Mouse (Mus musculus) bone marrow, adult 2 months (tissue): ENCODE results near the gene Trim41. TPM values are rescaled to one million over a fixed set of nuclear protein-coding genes. Genes with fewer than 3 reads are reported as not detected.

Source experiments
- H3K27ac ChIP-seq: fragments of 200-500 bp; 2 replicates; pipeline ENCODE4 v1.5.1; 2012; ENCODE audit warnings: low read depth, mild to moderate bottlenecking, control low read depth, inconsistent platforms, low read length; ENCODE audit not compliant: control insufficient read depth, poor library complexity, insufficient read depth
- H3K4me1 ChIP-seq: fragments of 200-500 bp; 2 replicates; pipeline ENCODE4 v1.6.1; 2011; ENCODE audit warnings: low read length; ENCODE audit not compliant: control insufficient read depth, insufficient read depth
- H3K4me3 ChIP-seq: fragments of 200-500 bp; replicated peaks from 2 replicates; pipeline ENCODE3; 2011; ENCODE audit warnings: mild to moderate bottlenecking, low read depth, low read length, control low read depth; ENCODE audit not compliant: control insufficient read depth
- CTCF ChIP-seq: fragments of 200-500 bp; IDR thresholded peaks from 2 replicates; pipeline ENCODE4 v1.5.1; 2011; ENCODE audit warnings: low read length, control low read depth; ENCODE audit not compliant: control insufficient read depth, insufficient read depth
- POLR2A ChIP-seq: fragments of 200-500 bp; IDR thresholded peaks from 2 replicates; pipeline ENCODE4 v1.6.1; 2011; ENCODE audit warnings: low read depth, mild to moderate bottlenecking, control low read depth, low read length, borderline replicate concordance; ENCODE audit not compliant: control insufficient read depth
- WGBS: fragments of 180-500 bp; shearing (Covaris S2); methylation state at CpG from one replicate; pipeline ENCODE4 v1.1.7; 2018; 5-methylcytosine and 5-hydroxymethylcytosine counted together
- polyA plus RNA-seq: library from polyadenylated mRNA; stranded (reverse); fragments of >200 nt; gene quantifications from 2 replicates; pipeline ENCODE4 v1.2.4, GENCODE M21; 2011; ENCODE audit warnings: low replicate concordance; ENCODE audit not compliant: missing spikeins, insufficient read depth, insufficient read length

Trim41 gene
- polyA plus RNA-seq, 1 experiment, result 51.0 TPM

- TF ChIP-seq CTCF, result no peak
- TF ChIP-seq POLR2A, result no peak
- 85% methylated on average over 9 of the region's 9 CpGs for WGBS
- H3K27ac ChIP-seq, result no peak overlapping the region
Observed at GRCm38 (mm10) chr11:48764119-48764518, 53.0 kb downstream of the Trim41 start.

GRCm38 (mm10) chr11:48759021-48759420 lies 58.1 kb downstream of the Trim41 start:
- Histone ChIP-seq H3K4me1 (no peaks in the 10 kb centered on the region), H3K4me3 (no peak overlapping the region), H3K27ac (no peak overlapping the region)
- TF ChIP-seq POLR2A, result no peak
- no peak for TF ChIP-seq CTCF
- 74% methylated on average over 8 of the region's 8 CpGs for WGBS

More at GRCm38 (mm10) chr11:48764119-48764518, 53.0 kb downstream of the Trim41 start:
- Histone ChIP-seq H3K4me1 (no peaks in the 10 kb centered on the region; the same call in 1 of the 2 replicates), H3K4me3 (no peak overlapping the region)

Other genes with a start within 250 kb of the Trim41 start
- 1,856 and 2,313 TPM in 2 replicates for gene Rack1, start 17.0 kb downstream of the Trim41 start, polyA plus RNA-seq
- 8.4 and 14.4 TPM in 2 replicates for gene Trim7, start 8.8 kb upstream of the Trim41 start, polyA plus RNA-seq
- 43.1 and 76.8 TPM in 2 replicates for gene Gm12184, start 9.3 kb upstream of the Trim41 start, polyA plus RNA-seq
- gene Irgm1, start 54.3 kb upstream of the Trim41 start, polyA plus RNA-seq, result 15.8 and 21.3 TPM in 2 replicates
- 2.0 TPM in 1 of 2 replicates, not detected in the other for gene Gm5431, start 84.9 kb upstream of the Trim41 start, polyA plus RNA-seq
- 16.9 and 66.0 TPM in 2 replicates for gene Psme2b, start 128.8 kb upstream of the Trim41 start, polyA plus RNA-seq
- 0.88 and 2.1 TPM in 2 replicates for gene Olfr56, start 161.5 kb upstream of the Trim41 start, polyA plus RNA-seq
- gene 9930111J21Rik1, start 162.0 kb upstream of the Trim41 start, polyA plus RNA-seq, result 5.1 and 7.9 TPM in 2 replicates
- gene Gm12185, start 174.9 kb upstream of the Trim41 start, polyA plus RNA-seq, result not detected in 2 replicates
- 7.3 and 8.9 TPM in 2 replicates for gene Tgtp1, start 176.8 kb upstream of the Trim41 start, polyA plus RNA-seq
- gene 9930111J21Rik2, start 233.9 kb upstream of the Trim41 start, polyA plus RNA-seq, result 9.1 and 13.8 TPM in 2 replicates
- 7.7 TPM in 1 of 2 replicates, not detected in the other for gene Tgtp2, start 246.9 kb upstream of the Trim41 start, polyA plus RNA-seq